Mouse (Mus musculus) neural tube, embryonic 11.5 days (tissue): ENCODE measurements at regions not wholly inside any gene's neighbourhood (a gene's known extent, or its start where the extent isn't known, plus 50 kb on each side); places are given as distances from the start of the nearest gene placed in this dataset.

ENCODE experiments used
- ATAC-seq: fragments of 200-750 bp; cut with Nextera tagmentation; 2 replicates; pipeline ENCODE4 v1.8.0; 2017; ENCODE audit warnings: moderate number of reproducible peaks, mild to moderate bottlenecking, moderate TSS enrichment, moderate library complexity; ENCODE audit not compliant: insufficient read depth, low FRiP score, low TSS enrichment
- DNase-seq: peaks from one replicate; pipeline ENCODE4 v3.0.0-alpha.2; 2015; ENCODE audit warnings: low spot score
- H3K27ac ChIP-seq: fragments of 300-500 bp; sonication (generic); 2 replicates; pipeline ENCODE4 v1.5.1; 2014; ENCODE audit warnings: low read depth, mild to moderate bottlenecking, low read length
- H3K27me3 ChIP-seq: fragments of 300-500 bp; sonication (generic); 2 replicates; pipeline ENCODE4 v1.6.1; 2014; ENCODE audit warnings: mild to moderate bottlenecking, low read length, mixed read lengths; ENCODE audit not compliant: control insufficient read depth, insufficient read depth
- H3K36me3 ChIP-seq: fragments of 300-500 bp; sonication (generic); 2 replicates; pipeline ENCODE4 v1.6.1; 2014; ENCODE audit warnings: mild to moderate bottlenecking, low read length, moderate library complexity, mixed read lengths; ENCODE audit not compliant: control insufficient read depth, insufficient read depth
- H3K4me1 ChIP-seq: fragments of 300-500 bp; sonication (generic); 2 replicates; pipeline ENCODE4 v1.6.1; 2014; ENCODE audit warnings: low read length, mixed read lengths; ENCODE audit not compliant: control insufficient read depth, insufficient read depth
- H3K4me2 ChIP-seq: fragments of 300-500 bp; sonication (generic); 2 replicates; pipeline ENCODE4 v1.6.1; 2014; ENCODE audit warnings: low read depth, mild to moderate bottlenecking, moderate library complexity
- H3K4me3 ChIP-seq: fragments of 300-500 bp; sonication (generic); 2 replicates; pipeline ENCODE4 v1.5.1; 2014; ENCODE audit warnings: low read depth, low read length
- H3K9ac ChIP-seq: fragments of 300-500 bp; sonication (generic); 2 replicates; pipeline ENCODE4 v1.6.1; 2014; ENCODE audit warnings: mild to moderate bottlenecking, low read length
- H3K9me3 ChIP-seq: fragments of 300-500 bp; sonication (generic); 2 replicates; pipeline ENCODE4 v1.6.1; 2016; ENCODE audit warnings: low read length; ENCODE audit not compliant: control insufficient read depth
- WGBS: fragments of 180-500 bp; shearing (Covaris S2); extraction: QIAGEN DNeasy Blood & Tissue Kit; methylation state at CpG from one replicate; pipeline ENCODE4 v1.1.7; 2014; 5-methylcytosine and 5-hydroxymethylcytosine counted together

DNA sequence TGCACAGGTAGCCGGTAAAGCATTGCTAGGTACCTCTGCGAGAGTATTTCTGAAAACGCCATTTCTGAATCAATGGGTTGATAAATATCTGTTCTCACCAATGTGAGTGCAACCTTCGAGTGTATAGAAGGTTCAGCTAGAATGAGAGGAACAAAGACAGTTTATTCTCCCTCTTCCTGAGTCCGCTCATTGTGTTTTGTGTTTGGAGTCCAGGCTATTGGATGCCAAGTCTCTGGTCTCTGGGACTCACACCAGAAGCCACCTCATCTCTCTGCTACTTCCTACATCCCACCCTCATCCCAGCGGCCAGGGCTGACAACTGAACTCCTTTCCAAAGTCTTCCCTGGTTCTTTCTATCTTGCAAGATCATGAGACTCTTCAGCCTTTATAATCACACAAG, 62.7 kb downstream of the Lrrc30 start:
- Histone ChIP-seq H3K4me2 (no peak overlapping the region), H3K36me3 (no peaks in the 10 kb centered on the region), H3K4me1 (no peaks in the 10 kb centered on the region), H3K4me3 (no peak overlapping the region), H3K27me3 (no peaks in the 10 kb centered on the region), H3K27ac (no peak overlapping the region), H3K9me3 (no peaks in the 10 kb centered on the region), H3K9ac (no peak overlapping the region)
- ATAC-seq: no peak
- WGBS: 93% methylated on average over 6 of the region's 6 CpGs
- no peak for DNase-seq

DNA sequence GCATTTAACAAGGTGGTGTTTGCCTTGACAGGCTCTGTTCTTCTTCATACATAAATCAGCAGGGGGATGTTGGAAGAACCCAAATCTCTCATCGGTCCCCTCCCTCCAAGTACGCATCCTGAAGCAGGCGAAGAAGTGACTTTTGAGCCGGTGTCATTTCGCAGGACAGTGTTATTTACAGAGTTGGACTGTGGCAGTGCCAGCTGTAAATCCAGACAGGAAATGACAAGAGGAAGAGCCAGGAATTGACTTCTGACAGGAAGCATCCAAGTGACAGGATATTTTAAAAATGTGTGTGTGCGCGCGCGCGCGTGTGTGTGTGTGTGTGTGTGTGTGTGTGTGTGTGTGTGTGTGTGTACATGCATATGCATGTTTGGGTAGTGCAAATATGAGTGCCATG, 66.3 kb downstream of the Lrrc30 start:
- H3K4me1 ChIP-seq: no peaks in the 10 kb centered on the region
- H3K9me3 ChIP-seq: no peaks in the 10 kb centered on the region
- H3K4me3 ChIP-seq: no peak overlapping the region
- 87% methylated on average over 11 of the region's 11 CpGs for WGBS
- H3K9ac ChIP-seq: no peak overlapping the region
- no peak overlapping the region for H3K4me2 ChIP-seq
- no peaks in the 10 kb centered on the region for H3K36me3 ChIP-seq
- ATAC-seq (no peak), DNase-seq (no peak)
- H3K27ac ChIP-seq: no peak overlapping the region
- H3K27me3 ChIP-seq: no peaks in the 10 kb centered on the region

DNA sequence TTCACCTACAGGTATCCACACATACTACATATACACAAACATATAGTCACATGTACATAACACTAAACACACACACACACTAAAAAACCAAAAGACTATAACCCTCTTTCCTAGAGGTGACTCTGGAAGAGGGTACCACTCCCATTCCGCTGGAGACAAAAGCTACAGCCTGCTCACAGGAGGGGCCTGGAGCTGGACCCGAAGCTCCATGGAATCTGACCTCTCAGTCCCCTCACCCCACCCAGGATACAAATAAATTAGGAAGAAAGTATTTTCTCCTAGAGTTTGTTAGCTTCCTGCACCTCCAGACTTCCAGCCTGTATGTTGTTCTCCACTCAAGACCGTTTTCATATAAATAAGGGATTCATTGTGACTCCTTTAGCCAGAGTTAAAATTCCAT, 66.8 kb downstream of the Lrrc30 start:
- H3K27ac ChIP-seq: no peak overlapping the region
- ATAC-seq (no peak), DNase-seq (no peak)
- no peaks in the 10 kb centered on the region for H3K4me1 ChIP-seq
- no peaks in the 10 kb centered on the region for H3K36me3 ChIP-seq
- no peaks in the 10 kb centered on the region for H3K9me3 ChIP-seq
- no peak overlapping the region for H3K4me3 ChIP-seq
- H3K9ac ChIP-seq: no peak overlapping the region
- WGBS: 57% methylated on average over 3 of the region's 3 CpGs
- H3K27me3 ChIP-seq: no peaks in the 10 kb centered on the region
- H3K4me2 ChIP-seq: no peak overlapping the region

DNA sequence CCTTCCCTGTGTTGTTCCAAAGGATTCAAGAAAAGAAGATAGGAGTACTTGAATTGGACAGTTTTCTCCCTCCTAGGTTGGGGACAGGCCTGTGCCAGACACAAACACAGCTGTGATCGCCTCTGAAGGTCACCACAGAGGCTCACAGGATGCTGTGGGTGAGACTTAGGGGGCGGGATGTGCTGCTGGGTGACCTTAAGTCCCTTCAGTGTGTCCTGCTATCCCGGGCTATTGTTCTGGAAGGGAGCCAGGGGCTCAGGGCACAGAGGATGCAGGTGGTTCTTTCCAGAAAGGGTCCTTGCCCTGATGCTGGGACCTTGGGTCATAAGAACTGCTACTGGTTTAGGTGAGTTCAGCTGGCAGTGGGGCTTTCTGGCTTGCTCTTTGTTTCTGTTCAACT, 67.7 kb downstream of the Lrrc30 start:
- H3K27me3 ChIP-seq: no peaks in the 10 kb centered on the region
- no peaks in the 10 kb centered on the region for H3K4me1 ChIP-seq
- DNase-seq (no peak), ATAC-seq (no peak)
- no peaks in the 10 kb centered on the region for H3K9me3 ChIP-seq
- 72% methylated on average over 3 of the region's 3 CpGs for WGBS
- no peak overlapping the region for H3K4me3 ChIP-seq
- no peak overlapping the region for H3K27ac ChIP-seq
- H3K9ac ChIP-seq: no peak overlapping the region
- no peak overlapping the region for H3K4me2 ChIP-seq
- no peaks in the 10 kb centered on the region for H3K36me3 ChIP-seq

DNA sequence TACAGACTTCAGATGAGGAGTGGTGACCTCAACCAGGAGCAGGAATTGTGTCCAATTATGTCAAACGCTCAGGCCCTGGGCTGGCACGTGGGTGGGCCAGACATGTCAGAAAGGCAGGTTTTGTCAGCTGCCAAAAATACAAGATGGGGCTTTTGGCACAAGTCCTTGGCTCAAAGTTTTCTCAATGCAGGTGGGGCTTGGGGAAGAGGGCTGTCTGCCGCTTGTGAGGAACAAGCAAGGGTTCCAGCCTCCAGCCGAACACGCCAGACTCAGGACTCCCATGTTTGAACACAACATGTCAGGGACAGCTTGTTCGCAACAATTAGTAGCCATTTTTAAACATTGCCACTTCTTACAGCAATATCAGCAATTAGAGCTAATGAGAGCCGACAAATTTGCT, 69.5 kb downstream of the Lrrc30 start:
- Histone ChIP-seq H3K4me3 (no peak overlapping the region), H3K36me3 (no peaks in the 10 kb centered on the region), H3K27ac (no peak overlapping the region), H3K27me3 (no peaks in the 10 kb centered on the region), H3K9me3 (no peaks in the 10 kb centered on the region), H3K9ac (no peak overlapping the region), H3K4me2 (no peak overlapping the region), H3K4me1 (no peaks in the 10 kb centered on the region)
- ATAC-seq (no peak), DNase-seq (no peak)
- WGBS: 90% methylated on average over 7 of the region's 7 CpGs

DNA sequence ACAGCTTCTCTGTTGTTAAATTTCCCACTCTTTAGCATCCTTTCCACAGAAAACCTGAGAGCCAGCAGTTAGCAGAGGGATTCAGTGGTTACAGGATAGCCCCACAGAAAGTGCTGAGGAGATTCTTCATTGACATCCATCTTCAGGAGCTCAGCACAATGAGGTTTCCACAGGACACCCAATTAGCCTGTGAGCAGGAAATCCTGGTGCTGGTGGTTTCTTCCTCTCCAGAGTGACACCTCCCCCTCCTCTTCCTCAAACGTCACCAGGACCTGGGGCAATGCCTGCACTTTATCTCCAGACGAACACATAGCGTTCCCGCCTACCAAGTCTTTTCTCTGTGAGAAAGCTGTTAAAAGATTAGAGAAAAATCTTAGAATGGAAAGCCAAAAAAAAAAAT, 70.7 kb downstream of the Lrrc30 start:
- Histone ChIP-seq H3K9me3 (no peaks in the 10 kb centered on the region), H3K4me3 (no peak overlapping the region), H3K36me3 (no peaks in the 10 kb centered on the region), H3K27me3 (no peaks in the 10 kb centered on the region), H3K4me2 (no peak overlapping the region), H3K4me1 (no peaks in the 10 kb centered on the region), H3K9ac (no peak overlapping the region), H3K27ac (no peak overlapping the region)
- DNase-seq (no peak), ATAC-seq (no peak)
- WGBS: 80% methylated on average over 4 of the region's 4 CpGs

DNA sequence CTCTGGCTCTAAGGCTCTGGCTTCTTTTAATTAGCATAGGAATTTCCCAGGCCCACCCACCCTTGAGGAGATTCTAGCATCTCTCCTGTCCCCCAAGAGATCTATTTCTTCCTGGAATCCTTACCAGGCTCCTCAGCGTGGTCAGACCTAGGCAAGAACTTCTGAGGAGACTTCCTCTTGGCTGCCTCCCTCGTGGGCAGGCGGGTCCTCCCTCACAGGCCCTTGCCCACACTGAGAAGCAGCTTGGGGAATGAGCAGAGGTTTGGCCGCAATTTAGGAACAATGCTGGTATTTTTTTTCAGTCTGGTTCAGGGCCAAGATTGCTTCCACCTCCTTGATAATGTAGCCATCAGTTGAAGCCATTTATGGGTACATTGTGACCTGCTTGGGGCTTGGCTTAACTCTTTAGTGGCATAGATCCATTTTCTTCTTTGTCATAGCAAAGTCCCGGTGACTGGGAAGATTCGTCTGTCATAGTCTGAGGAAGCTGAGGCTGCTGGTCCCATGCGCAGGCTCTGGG, 75.1 kb downstream of the Lrrc30 start:
- H3K4me3 ChIP-seq: no peak overlapping the region
- no peaks in the 10 kb centered on the region for H3K9me3 ChIP-seq
- H3K27me3 ChIP-seq: no peaks in the 10 kb centered on the region
- H3K27ac ChIP-seq: no peak overlapping the region
- H3K9ac ChIP-seq: no peak overlapping the region
- H3K36me3 ChIP-seq: no peaks in the 10 kb centered on the region
- no peak for DNase-seq
- 68% methylated on average over 7 of the region's 7 CpGs for WGBS
- H3K4me1 ChIP-seq: no peaks in the 10 kb centered on the region
- ATAC-seq: no peak
- no peak overlapping the region for H3K4me2 ChIP-seq

DNA sequence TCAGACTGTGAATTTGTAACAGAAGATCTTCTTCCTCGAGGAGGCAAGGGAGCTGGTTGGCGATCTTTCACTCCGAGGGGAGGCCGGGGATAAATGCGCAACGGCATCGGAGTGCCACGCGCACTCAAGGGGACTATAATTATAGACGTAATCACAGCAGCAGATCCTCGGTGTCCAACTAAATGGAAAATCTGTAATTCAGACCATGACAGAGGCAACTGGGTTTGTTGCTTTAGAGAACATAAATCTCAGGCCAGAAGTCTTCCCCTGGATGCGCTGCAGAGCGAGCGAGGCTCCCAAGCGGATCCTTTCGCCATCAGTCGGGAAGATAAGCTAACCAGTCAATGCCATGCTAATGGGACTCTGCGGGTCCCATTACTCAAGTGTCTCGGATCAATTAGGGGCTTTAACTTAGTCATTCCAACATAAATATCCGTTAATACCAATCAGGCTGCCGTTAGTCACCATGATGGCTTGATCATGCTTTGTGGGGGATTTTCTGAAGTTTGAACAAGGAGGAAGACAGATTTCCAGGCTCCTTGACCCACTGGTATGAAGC, 79.9 kb downstream of the Lrrc30 start:
- no peaks in the 10 kb centered on the region for H3K36me3 ChIP-seq
- no peaks in the 10 kb centered on the region for H3K9me3 ChIP-seq
- H3K4me3 ChIP-seq: no peak overlapping the region
- DNase-seq (no peak), ATAC-seq (peak; percentile 31; the same call in 1 of the 2 replicates)
- H3K9ac ChIP-seq: no peak overlapping the region
- 80% methylated on average over 21 of the region's 21 CpGs for WGBS
- no peaks in the 10 kb centered on the region for H3K27me3 ChIP-seq
- peaks cover 8% of the 10 kb centered on the region; the same call in 1 of the 2 replicates for H3K4me1 ChIP-seq
- H3K4me2 ChIP-seq: no peak overlapping the region
- no peak overlapping the region for H3K27ac ChIP-seq

DNA sequence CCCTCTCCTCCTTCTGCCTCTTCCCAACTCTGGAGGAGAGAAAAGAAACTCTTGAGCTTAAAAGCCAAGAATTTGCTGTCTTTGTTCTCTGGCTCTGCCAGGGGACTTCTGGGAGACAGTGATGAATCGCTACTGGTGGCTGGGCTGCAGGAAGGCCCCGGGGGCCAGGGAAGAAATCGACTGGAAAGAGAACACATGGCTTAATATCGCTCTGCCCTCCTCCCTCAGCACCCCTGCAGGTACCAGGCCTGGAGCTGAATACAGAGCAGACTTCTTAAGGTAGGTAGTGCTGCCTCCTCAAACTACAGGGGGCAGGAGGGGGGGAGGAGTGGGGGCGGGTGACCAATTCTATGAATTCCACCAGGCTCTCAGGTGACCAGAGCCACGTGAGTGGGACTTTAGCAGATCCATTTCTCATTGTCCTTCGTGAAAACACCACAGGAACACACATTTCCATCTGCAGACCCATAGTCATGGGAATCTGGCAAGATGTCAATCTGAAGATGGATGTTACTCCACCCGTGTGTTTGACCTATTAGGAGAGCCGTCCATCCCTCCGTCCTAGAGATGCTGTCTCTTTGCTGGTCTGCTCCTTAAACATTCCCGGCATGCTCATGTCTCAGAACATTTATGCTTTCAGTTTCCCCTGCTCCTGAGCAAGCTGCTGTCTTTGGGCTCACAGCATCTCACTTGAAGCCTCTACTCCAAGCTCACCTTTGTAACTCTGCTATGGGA, 83.4 kb downstream of the Lrrc30 start:
- 28% methylated on average over 11 of the region's 11 CpGs for WGBS
- H3K9me3 ChIP-seq: no peaks in the 10 kb centered on the region
- H3K4me2 ChIP-seq: no peak overlapping the region
- ATAC-seq: peak; percentile 45; the same call in 1 of the 2 replicates
- H3K4me3 ChIP-seq: no peak overlapping the region
- peaks cover 8% of the 10 kb centered on the region; the same call in 1 of the 2 replicates for H3K4me1 ChIP-seq
- H3K9ac ChIP-seq: no peak overlapping the region
- 0 out of 2 replicates have a peak overlapping the region, but pooled peaks have one; percentile 1 for H3K27ac ChIP-seq
- peak; percentile 70 for DNase-seq
- H3K27me3 ChIP-seq: no peaks in the 10 kb centered on the region
- no peaks in the 10 kb centered on the region for H3K36me3 ChIP-seq
